Mouse (Mus musculus): ENCODE measurements at regions not wholly inside any gene's neighbourhood (a gene's known extent, or its start where the extent isn't known, plus 50 kb on each side); places are given as distances from the start of the nearest gene placed in this dataset.
"Not testable (repeated sequence)": the region's sequence is repeated elsewhere in the genome, so short reads cannot be mapped to it uniquely, and the experiment has no call there.

DNA sequence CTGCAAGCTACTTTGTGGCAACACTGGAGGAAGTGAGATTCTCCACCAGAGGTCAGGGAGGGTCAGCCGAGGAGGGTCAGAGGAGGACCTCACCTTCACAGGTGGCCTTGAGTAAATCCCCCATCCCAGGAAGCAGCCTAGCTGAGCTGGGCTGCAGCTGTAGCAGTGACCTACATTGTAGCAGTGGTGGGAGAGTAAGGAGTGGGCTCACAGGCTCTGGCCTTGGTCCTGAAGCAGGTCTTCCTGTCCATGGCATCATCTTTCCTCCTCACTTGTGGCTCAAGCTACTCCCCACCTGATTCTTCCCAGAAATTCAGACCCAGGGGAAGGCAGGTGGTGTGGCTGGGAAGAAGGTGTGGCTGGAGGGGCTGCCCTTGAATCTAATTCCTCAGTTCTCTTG lies 84.3 kb downstream of the 1810013L24Rik start:
- H3K9ac ChIP-seq (ENCODE audit: low read depth, low read length); H3K27ac ChIP-seq (ENCODE audit: low read depth, low read length); H3K9me3 ChIP-seq (ENCODE audit: control insufficient read depth); H3K36me3 ChIP-seq (ENCODE audit: control insufficient read depth, insufficient read depth); H3K4me1 ChIP-seq (replicated peaks; ENCODE audit: control insufficient read depth, insufficient read depth, low read length); H3K4me3 ChIP-seq (ENCODE audit: low read depth, low read length); ATAC-seq; H3K4me2 ChIP-seq (replicated peaks; ENCODE audit: low read depth); H3K27me3 ChIP-seq (replicated peaks; ENCODE audit: control insufficient read depth, insufficient read depth, low read length): not testable (repeated sequence)
- WGBS = 6% methylated on average over 1 of the region's 1 CpGs

DNA sequence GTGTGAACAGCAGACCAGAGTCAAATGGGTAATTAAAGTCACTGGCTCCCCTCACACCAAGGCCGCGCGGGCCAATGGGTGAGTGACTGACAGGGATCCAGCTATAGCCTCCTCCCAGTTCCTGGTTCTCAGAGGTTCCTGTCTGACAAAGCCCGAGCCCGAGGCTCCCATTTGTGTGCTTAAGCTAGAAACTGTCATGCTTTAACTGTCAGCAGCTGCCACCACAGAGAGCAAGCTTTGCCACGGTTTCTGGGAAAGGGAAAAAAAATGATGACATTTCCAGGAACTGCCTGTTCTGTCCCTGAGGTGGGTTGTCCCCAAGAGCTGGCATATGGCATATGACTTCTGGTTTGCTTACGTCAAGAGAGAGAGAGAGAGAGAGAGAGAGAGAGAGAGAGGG lies 86.2 kb downstream of the 1810013L24Rik start:
- Histone ChIP-seq H3K4me3 (ENCODE audit: low read depth, low read length) (no peak overlapping the region), H3K4me1 (replicated peaks; ENCODE audit: control insufficient read depth, insufficient read depth, low read length) (no peaks in the 10 kb centered on the region), H3K27me3 (replicated peaks; ENCODE audit: control insufficient read depth, insufficient read depth, low read length) (no peaks in the 10 kb centered on the region), H3K9ac (ENCODE audit: low read depth, low read length) (no peak overlapping the region), H3K4me2 (replicated peaks; ENCODE audit: low read depth) (no peak overlapping the region), H3K27ac (ENCODE audit: low read depth, low read length) (no peak overlapping the region), H3K36me3 (ENCODE audit: control insufficient read depth, insufficient read depth) (no peaks in the 10 kb centered on the region), H3K9me3 (ENCODE audit: control insufficient read depth) (no peaks in the 10 kb centered on the region)
- no peak for TF ChIP-seq CTCF (IDR thresholded peaks at IDR 0.05; ENCODE audit: low read depth)
- ATAC-seq = no peak
- 50% methylated on average over 7 of the region's 7 CpGs for WGBS

DNA sequence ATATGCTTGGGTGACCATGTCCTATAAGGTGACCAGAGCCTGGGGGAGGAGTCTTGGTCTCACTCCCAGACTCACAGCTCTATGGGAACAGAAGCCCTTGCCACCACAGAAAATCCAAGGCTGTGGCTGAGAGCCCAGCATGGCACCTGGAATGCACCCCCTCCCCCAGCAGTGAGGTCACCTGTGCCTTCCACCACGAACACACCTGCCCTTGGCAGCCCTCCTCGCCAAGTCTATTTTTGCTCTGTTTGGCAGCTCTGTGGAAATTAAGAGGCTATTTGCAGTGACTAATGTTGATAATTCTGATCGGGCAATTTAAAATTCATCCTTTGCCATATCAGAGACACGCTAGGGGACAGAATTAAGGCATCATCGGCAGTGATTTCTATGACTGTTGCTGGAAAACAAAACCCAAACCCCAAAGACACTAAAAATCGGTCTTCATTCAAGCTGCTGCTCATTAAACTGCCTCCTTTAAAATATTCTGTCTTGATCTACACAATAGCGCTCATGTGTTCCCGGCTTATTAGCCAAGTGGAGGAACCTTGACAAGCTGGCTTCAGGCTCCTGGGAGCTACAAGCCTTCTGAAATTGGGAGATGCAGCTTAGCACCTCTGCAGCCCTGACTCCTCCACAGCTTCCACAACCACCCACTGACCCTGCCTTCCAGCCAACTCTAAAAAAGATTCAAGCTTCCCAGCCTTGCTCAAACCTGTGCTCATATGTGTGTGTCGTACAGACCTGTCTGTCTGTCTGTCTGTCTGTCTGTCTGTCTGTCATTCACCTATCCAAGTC lies 89.0 kb downstream of the 1810013L24Rik start:
- Histone ChIP-seq H3K9me3 (ENCODE audit: control insufficient read depth) (no peaks in the 10 kb centered on the region), H3K4me3 (ENCODE audit: low read depth, low read length) (no peak overlapping the region), H3K36me3 (ENCODE audit: control insufficient read depth, insufficient read depth) (no peaks in the 10 kb centered on the region), H3K27ac (ENCODE audit: low read depth, low read length) (no peak overlapping the region), H3K27me3 (replicated peaks; ENCODE audit: control insufficient read depth, insufficient read depth, low read length) (no peaks in the 10 kb centered on the region), H3K4me1 (replicated peaks; ENCODE audit: control insufficient read depth, insufficient read depth, low read length) (no peaks in the 10 kb centered on the region), H3K4me2 (replicated peaks; ENCODE audit: low read depth) (no peak overlapping the region), H3K9ac (ENCODE audit: low read depth, low read length) (no peak overlapping the region)
- TF ChIP-seq CTCF (IDR thresholded peaks at IDR 0.05; ENCODE audit: low read depth) = no peak
- no peak for ATAC-seq
- WGBS = 84% methylated on average over 9 of the region's 9 CpGs

DNA sequence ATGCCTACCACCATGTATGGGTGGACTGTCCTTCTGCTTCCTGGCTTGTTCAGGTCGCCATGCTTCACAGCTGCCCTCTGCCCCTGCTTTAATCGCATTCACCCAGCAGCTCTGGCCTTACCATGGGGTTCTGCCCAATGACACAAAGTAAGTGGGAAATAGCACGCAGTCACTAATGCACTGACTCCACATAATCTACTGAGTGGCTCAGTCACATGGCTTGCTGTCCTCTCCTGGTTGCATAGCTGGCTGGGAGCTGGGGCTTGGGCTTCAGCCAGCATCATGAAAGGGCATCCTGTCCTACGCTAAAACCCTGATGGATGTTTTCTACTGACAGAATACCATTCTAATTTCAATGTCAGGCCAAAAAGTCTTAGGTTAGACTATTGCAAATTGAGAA lies 94.8 kb downstream of the 1810013L24Rik start:
- Histone ChIP-seq H3K4me2 (replicated peaks; ENCODE audit: low read depth) (no peak overlapping the region), H3K4me3 (ENCODE audit: low read depth, low read length) (no peak overlapping the region), H3K27me3 (replicated peaks; ENCODE audit: control insufficient read depth, insufficient read depth, low read length) (no peaks in the 10 kb centered on the region), H3K36me3 (ENCODE audit: control insufficient read depth, insufficient read depth) (no peaks in the 10 kb centered on the region), H3K4me1 (replicated peaks; ENCODE audit: control insufficient read depth, insufficient read depth, low read length) (no peaks in the 10 kb centered on the region), H3K9me3 (ENCODE audit: control insufficient read depth) (no peaks in the 10 kb centered on the region), H3K9ac (ENCODE audit: low read depth, low read length) (no peak overlapping the region), H3K27ac (ENCODE audit: low read depth, low read length) (no peak overlapping the region)
- 82% methylated on average over 4 of the region's 4 CpGs for WGBS
- no peak for TF ChIP-seq CTCF (IDR thresholded peaks at IDR 0.05; ENCODE audit: low read depth)
- ATAC-seq = no peak

DNA sequence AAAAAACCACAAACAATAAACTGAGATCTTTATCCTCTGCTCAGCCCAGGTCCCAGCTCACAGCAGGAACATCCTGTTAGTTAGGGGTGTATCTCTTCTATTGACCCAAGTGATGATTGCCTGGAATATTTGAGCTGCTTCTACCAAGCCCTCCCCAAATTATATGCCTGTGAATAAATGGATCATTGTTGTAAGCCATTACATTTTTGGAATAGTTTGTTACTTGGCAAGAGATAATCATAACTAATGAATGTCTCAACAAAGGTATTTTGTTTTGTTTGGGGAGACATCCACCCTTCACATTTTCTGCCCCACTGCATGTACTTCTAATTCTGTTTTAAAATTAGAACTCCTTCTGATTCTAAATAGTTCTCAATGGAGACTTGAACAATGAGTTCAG lies 102.1 kb downstream of the 1810013L24Rik start:
- Histone ChIP-seq H3K9me3 (ENCODE audit: control insufficient read depth) (no peaks in the 10 kb centered on the region), H3K36me3 (ENCODE audit: control insufficient read depth, insufficient read depth) (no peaks in the 10 kb centered on the region), H3K4me2 (replicated peaks; ENCODE audit: low read depth) (no peak overlapping the region), H3K4me1 (replicated peaks; ENCODE audit: control insufficient read depth, insufficient read depth, low read length) (no peaks in the 10 kb centered on the region), H3K27ac (ENCODE audit: low read depth, low read length) (no peak overlapping the region), H3K4me3 (ENCODE audit: low read depth, low read length) (no peak overlapping the region), H3K27me3 (replicated peaks; ENCODE audit: control insufficient read depth, insufficient read depth, low read length) (no peaks in the 10 kb centered on the region), H3K9ac (ENCODE audit: low read depth, low read length) (no peak overlapping the region)
- no peak for TF ChIP-seq CTCF (IDR thresholded peaks at IDR 0.05; ENCODE audit: low read depth)
- no peak for ATAC-seq

DNA sequence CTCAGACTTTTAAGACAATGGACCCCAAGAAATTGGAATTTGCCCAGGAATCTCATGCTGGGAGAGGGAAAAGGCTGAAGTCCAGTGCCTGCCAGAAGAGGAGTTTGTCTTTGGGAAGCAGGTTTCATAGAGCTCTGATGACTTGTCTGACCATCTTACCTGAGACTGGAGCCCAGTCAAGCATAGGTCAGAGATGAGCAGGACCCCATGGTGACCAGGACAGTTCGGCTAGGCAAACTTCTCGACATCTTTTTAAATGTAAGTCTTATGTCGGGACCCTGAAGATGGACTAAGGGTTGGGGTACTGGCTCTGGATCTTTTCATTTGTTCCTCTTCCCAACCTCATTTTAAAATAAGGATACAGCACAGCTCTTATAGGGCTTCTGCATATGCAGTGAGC lies 103.2 kb downstream of the 1810013L24Rik start:
- H3K9me3 ChIP-seq (ENCODE audit: control insufficient read depth) = no peaks in the 10 kb centered on the region
- WGBS = 90% methylated on average over 3 of the region's 3 CpGs
- TF ChIP-seq CTCF (IDR thresholded peaks at IDR 0.05; ENCODE audit: low read depth) = no peak
- H3K27me3 ChIP-seq (replicated peaks; ENCODE audit: control insufficient read depth, insufficient read depth, low read length) = no peaks in the 10 kb centered on the region
- no peak for ATAC-seq
- H3K4me1 ChIP-seq (replicated peaks; ENCODE audit: control insufficient read depth, insufficient read depth, low read length) = no peaks in the 10 kb centered on the region
- H3K27ac ChIP-seq (ENCODE audit: low read depth, low read length) = no peak overlapping the region
- no peak overlapping the region for H3K9ac ChIP-seq (ENCODE audit: low read depth, low read length)
- H3K36me3 ChIP-seq (ENCODE audit: control insufficient read depth, insufficient read depth) = no peaks in the 10 kb centered on the region
- H3K4me2 ChIP-seq (replicated peaks; ENCODE audit: low read depth) = no peak overlapping the region
- H3K4me3 ChIP-seq (ENCODE audit: low read depth, low read length) = no peak overlapping the region

DNA sequence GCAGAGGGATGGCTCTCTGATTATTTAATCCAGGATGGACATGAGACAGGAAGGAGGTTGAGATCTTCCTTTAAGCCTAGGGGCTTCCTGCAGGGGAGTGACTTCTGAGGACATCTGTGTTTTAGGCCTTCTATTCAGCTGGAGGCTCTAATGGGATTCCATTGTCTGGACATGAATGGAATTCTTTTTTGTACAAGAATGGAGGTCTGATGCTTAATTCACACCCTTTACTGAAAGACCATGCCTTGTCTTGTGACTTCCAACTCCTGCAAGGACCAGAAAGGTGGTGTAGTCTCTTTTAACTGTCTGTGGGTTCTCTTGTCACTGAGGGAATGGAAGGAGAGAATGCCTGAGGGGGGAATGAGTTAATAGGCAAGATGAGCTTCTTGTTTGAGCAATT lies 106.5 kb downstream of the 1810013L24Rik start:
- Histone ChIP-seq H3K4me3 (ENCODE audit: low read depth, low read length) (no peak overlapping the region), H3K27ac (ENCODE audit: low read depth, low read length) (no peak overlapping the region), H3K4me2 (replicated peaks; ENCODE audit: low read depth) (no peak overlapping the region), H3K36me3 (ENCODE audit: control insufficient read depth, insufficient read depth) (no peaks in the 10 kb centered on the region), H3K27me3 (replicated peaks; ENCODE audit: control insufficient read depth, insufficient read depth, low read length) (no peaks in the 10 kb centered on the region), H3K4me1 (replicated peaks; ENCODE audit: control insufficient read depth, insufficient read depth, low read length) (no peaks in the 10 kb centered on the region), H3K9ac (ENCODE audit: low read depth, low read length) (no peak overlapping the region), H3K9me3 (ENCODE audit: control insufficient read depth) (no peaks in the 10 kb centered on the region)
- TF ChIP-seq CTCF (IDR thresholded peaks at IDR 0.05; ENCODE audit: low read depth) = no peak
- no peak for ATAC-seq

Data from intestine, postnatal 0 days (tissue).